Mouse (Mus musculus): ENCODE results near the gene Chtf18. TPM values are rescaled to one million over a fixed set of nuclear protein-coding genes. Genes with fewer than 3 reads are reported as not detected.

Gene Chtf18
- 11.9 and 14.4 TPM in 2 replicates for polyA plus RNA-seq (2014; fragmentation: Nextera tagmentation; extraction: Ambion mirVana)

DNA sequence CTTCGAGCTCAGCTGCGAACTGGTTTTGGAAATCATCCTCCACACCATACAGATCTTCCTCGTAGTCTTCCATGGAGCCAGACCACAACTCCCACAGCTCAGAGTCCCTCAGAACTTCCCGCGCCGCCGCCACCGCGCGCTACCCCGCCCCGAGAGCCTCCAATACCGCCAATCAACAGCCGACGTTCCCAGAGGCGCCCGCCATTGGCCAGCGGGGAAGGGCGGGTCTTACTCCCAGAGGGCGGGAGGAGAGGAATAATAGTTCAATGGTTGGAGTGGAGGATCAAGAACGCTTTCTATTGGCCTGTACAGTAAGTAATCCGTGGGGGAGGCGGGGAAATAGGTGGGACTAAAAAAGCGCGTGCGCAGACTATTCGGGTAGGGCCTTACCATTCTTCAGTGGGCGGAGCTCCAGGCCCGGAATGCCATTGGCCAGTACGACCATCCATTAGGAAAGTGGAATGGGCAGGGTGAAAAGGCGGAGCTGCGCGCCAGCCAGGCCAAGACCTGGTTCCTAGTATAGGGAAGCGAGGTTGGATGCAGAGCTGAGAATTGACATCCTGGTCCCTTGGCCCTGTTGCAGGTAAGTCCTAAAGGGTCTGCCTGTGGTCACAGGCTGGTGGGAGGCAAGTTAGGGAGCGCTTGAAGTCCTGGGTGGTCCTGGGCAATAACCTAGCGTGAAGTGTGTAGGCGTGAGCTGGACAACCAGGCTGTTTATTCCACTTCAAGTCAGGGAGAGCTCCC lies at the start of gene Chtf18, which contains the start of gene Rpusd1:
TSS of gene Chtf18 (minus strand) at position 155 of the 744 bp plus-strand sequence.
TSS of gene Rpusd1 (plus strand) at position 406 of the 744 bp plus-strand sequence.
- H3K4me1 ChIP-seq (replicated peaks; ENCODE audit: control insufficient read depth, insufficient read depth, low read length): peaks cover 15% of the 10 kb centered on the region
- peak within 1 kb of the TSS; percentile 62 for H3K4me3 ChIP-seq (ENCODE audit: low read depth, low read length)
- DNase-seq (ENCODE audit: low spot score) (peak; percentile 100), ATAC-seq (ENCODE audit: low FRiP score) (peak; percentile 98)
- H3K9ac ChIP-seq (ENCODE audit: low read depth, low read length): peak within 1 kb of the TSS; percentile 74
- H3K4me2 ChIP-seq (replicated peaks; ENCODE audit: low read depth, low read length): peak within 1 kb of the TSS; percentile 86
- H3K27me3 ChIP-seq (ENCODE audit: control insufficient read depth, insufficient read depth, low read length): no peaks in the 10 kb centered on the region
- peak within 1 kb of the TSS; percentile 6; the same call in 1 of the 2 replicates for H3K27ac ChIP-seq (ENCODE audit: low read depth, low read length)
- H3K9me3 ChIP-seq (ENCODE audit: control insufficient read depth, low read length): no peaks in the 10 kb centered on the region
- H3K36me3 ChIP-seq (ENCODE audit: control insufficient read depth, insufficient read depth, low read length): no peaks in the 10 kb centered on the region
- WGBS: 1% methylated on average over 37 of the region's 37 CpGs

DNA sequence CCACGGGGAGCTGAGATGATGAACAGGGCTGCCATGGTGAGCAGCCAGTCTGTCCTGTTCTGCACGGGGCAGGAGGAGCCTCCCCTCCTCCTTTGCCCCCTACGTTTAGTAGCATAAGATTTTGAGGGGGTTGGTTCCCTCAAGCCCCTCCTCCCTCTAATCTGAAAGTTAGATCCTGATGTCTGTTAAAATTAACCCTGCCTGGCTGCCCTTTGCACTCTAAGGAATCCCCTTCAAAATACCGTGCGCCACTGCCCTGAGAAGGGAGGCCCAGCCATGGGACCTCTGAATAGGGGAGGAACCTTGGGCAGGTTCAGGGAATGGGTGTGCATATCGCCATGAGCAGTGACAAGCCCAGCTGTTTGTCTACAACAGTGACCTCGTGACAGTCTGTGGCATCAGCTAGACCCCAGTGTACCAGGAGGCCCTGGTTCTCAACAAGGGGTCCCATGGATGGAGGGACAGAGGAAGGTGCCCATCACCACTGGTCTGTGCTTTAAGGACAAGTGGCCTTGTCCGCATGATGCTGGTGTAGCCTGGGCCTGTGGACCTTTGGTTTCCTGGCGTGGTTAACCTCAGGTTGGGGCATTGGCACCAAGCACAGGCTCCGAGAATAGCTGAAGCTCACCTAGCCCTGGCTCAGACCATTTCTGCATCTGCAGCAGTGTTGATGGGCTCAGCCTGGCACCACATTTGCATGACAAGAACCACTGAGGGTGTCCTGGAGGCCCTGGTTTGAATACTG lies 48.3 kb upstream of the Chtf18 start:
- DNase-seq (ENCODE audit: low spot score) (no peak), ATAC-seq (ENCODE audit: low FRiP score) (no peak)
- Histone ChIP-seq H3K9me3 (ENCODE audit: control insufficient read depth, low read length) (no peaks in the 10 kb centered on the region), H3K36me3 (ENCODE audit: control insufficient read depth, insufficient read depth, low read length) (no peaks in the 10 kb centered on the region), H3K4me1 (replicated peaks; ENCODE audit: control insufficient read depth, insufficient read depth, low read length) (peaks cover 4% of the 10 kb centered on the region), H3K9ac (ENCODE audit: low read depth, low read length) (no peak overlapping the region), H3K27ac (ENCODE audit: low read depth, low read length) (no peak overlapping the region), H3K27me3 (ENCODE audit: control insufficient read depth, insufficient read depth, low read length) (no peaks in the 10 kb centered on the region), H3K4me3 (ENCODE audit: low read depth, low read length) (no peak overlapping the region), H3K4me2 (replicated peaks; ENCODE audit: low read depth, low read length) (no peak overlapping the region)
- 80% methylated on average over 10 of the region's 10 CpGs for WGBS

- H3K4me3 ChIP-seq (ENCODE audit: low read depth, low read length): peak within 1 kb of the TSS; percentile 72
- H3K27me3 ChIP-seq (ENCODE audit: control insufficient read depth, insufficient read depth, low read length): no peaks in the 10 kb centered on the region
- no peak within 1 kb of the TSS for H3K27ac ChIP-seq (ENCODE audit: low read depth, low read length)
- no peaks in the 10 kb centered on the region for H3K9me3 ChIP-seq (ENCODE audit: control insufficient read depth, low read length)
- ATAC-seq (ENCODE audit: low FRiP score): peak; percentile 85
- DNase-seq (ENCODE audit: low spot score): peak; percentile 99
- peak within 1 kb of the TSS; percentile 85 for H3K4me2 ChIP-seq (replicated peaks; ENCODE audit: low read depth, low read length)
- no peaks in the 10 kb centered on the region for H3K36me3 ChIP-seq (ENCODE audit: control insufficient read depth, insufficient read depth, low read length)
- peak within 1 kb of the TSS; percentile 75 for H3K9ac ChIP-seq (ENCODE audit: low read depth, low read length)
- under 1% methylated on average over 37 of the region's 37 CpGs for WGBS
- peaks cover 4% of the 10 kb centered on the region for H3K4me1 ChIP-seq (replicated peaks; ENCODE audit: control insufficient read depth, insufficient read depth, low read length)
Observed at GRCm38 (mm10) chr17:25773549-25774120, 46.4 kb upstream of the Chtf18 start, which contains the start of gene Narfl. Gene Narfl, plus strand, starts transcription at chr17:25773776.

- Histone ChIP-seq H3K4me1 (replicated peaks; ENCODE audit: control insufficient read depth, insufficient read depth, low read length) (peaks cover 4% of the 10 kb centered on the region), H3K36me3 (ENCODE audit: control insufficient read depth, insufficient read depth, low read length) (no peaks in the 10 kb centered on the region), H3K27ac (ENCODE audit: low read depth, low read length) (no peak overlapping the region), H3K9ac (ENCODE audit: low read depth, low read length) (no peak overlapping the region), H3K4me3 (ENCODE audit: low read depth, low read length) (no peak overlapping the region), H3K4me2 (replicated peaks; ENCODE audit: low read depth, low read length) (no peak overlapping the region), H3K9me3 (ENCODE audit: control insufficient read depth, low read length) (no peaks in the 10 kb centered on the region), H3K27me3 (ENCODE audit: control insufficient read depth, insufficient read depth, low read length) (0 out of 2 replicates have a peak, but pooled peaks cover 2% of the 10 kb centered on the region)
- 56% methylated on average over 9 of the region's 9 CpGs for WGBS
- no peak for ATAC-seq (ENCODE audit: low FRiP score)
- no peak for DNase-seq (ENCODE audit: low spot score)
Observed at GRCm38 (mm10) chr17:25769331-25769730, 42.1 kb upstream of the Chtf18 start.

GRCm38 (mm10) chr17:25765886-25766285 lies 38.7 kb upstream of the Chtf18 start:
- Histone ChIP-seq H3K9ac (ENCODE audit: low read depth, low read length) (no peak overlapping the region), H3K36me3 (ENCODE audit: control insufficient read depth, insufficient read depth, low read length) (no peaks in the 10 kb centered on the region), H3K4me3 (ENCODE audit: low read depth, low read length) (no peak overlapping the region), H3K4me1 (replicated peaks; ENCODE audit: control insufficient read depth, insufficient read depth, low read length) (no peaks in the 10 kb centered on the region), H3K27ac (ENCODE audit: low read depth, low read length) (no peak overlapping the region), H3K4me2 (replicated peaks; ENCODE audit: low read depth, low read length) (no peak overlapping the region), H3K9me3 (ENCODE audit: control insufficient read depth, low read length) (no peaks in the 10 kb centered on the region), H3K27me3 (ENCODE audit: control insufficient read depth, insufficient read depth, low read length) (0 out of 2 replicates have a peak, but pooled peaks cover 2% of the 10 kb centered on the region)
- 50% methylated on average over 5 of the region's 5 CpGs for WGBS
- ATAC-seq (ENCODE audit: low FRiP score) (peak; percentile 53; the same call in 1 of the 2 replicates), DNase-seq (ENCODE audit: low spot score) (peak; percentile 68)

- Histone ChIP-seq H3K4me3 (ENCODE audit: low read depth, low read length) (no peak overlapping the region), H3K9ac (ENCODE audit: low read depth, low read length) (no peak overlapping the region), H3K27ac (ENCODE audit: low read depth, low read length) (no peak overlapping the region), H3K4me1 (replicated peaks; ENCODE audit: control insufficient read depth, insufficient read depth, low read length) (no peaks in the 10 kb centered on the region), H3K27me3 (ENCODE audit: control insufficient read depth, insufficient read depth, low read length) (no peaks in the 10 kb centered on the region), H3K9me3 (ENCODE audit: control insufficient read depth, low read length) (no peaks in the 10 kb centered on the region), H3K36me3 (ENCODE audit: control insufficient read depth, insufficient read depth, low read length) (no peaks in the 10 kb centered on the region), H3K4me2 (replicated peaks; ENCODE audit: low read depth, low read length) (no peak overlapping the region)
- 32% methylated on average over 3 of the region's 3 CpGs for WGBS
- DNase-seq (ENCODE audit: low spot score) (no peak), ATAC-seq (ENCODE audit: low FRiP score) (no peak)
Observed at GRCm38 (mm10) chr17:25762591-25762990, 35.4 kb upstream of the Chtf18 start.

DNA sequence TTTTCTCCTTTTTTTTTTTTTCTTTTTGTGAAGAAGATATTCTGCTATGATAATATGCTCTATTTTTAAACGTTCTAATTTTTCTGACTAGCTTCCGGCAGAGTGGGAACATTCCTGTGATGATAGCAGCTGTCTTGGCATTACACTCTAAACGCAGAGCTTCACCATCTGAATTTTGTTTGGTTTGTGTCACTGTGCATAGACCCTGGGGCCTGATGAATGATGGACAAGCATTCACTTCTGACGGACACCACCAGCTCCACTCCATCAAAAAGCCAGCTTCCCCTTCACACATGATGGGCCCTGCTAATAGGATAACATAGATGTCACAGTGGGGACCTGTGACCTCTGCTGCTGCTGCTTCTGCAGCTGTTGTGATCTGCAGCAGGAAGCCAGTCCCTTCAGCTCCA lies 34.3 kb upstream of the Chtf18 start:
- WGBS: 34% methylated on average over 4 of the region's 4 CpGs
- Histone ChIP-seq H3K4me3 (ENCODE audit: low read depth, low read length) (no peak overlapping the region), H3K9ac (ENCODE audit: low read depth, low read length) (no peak overlapping the region), H3K9me3 (ENCODE audit: control insufficient read depth, low read length) (no peaks in the 10 kb centered on the region), H3K4me1 (replicated peaks; ENCODE audit: control insufficient read depth, insufficient read depth, low read length) (no peaks in the 10 kb centered on the region), H3K27me3 (ENCODE audit: control insufficient read depth, insufficient read depth, low read length) (no peaks in the 10 kb centered on the region), H3K4me2 (replicated peaks; ENCODE audit: low read depth, low read length) (no peak overlapping the region), H3K27ac (ENCODE audit: low read depth, low read length) (no peak overlapping the region), H3K36me3 (ENCODE audit: control insufficient read depth, insufficient read depth, low read length) (no peaks in the 10 kb centered on the region)
- ATAC-seq (ENCODE audit: low FRiP score) (no peak), DNase-seq (ENCODE audit: low spot score) (peak; percentile 32)

DNA sequence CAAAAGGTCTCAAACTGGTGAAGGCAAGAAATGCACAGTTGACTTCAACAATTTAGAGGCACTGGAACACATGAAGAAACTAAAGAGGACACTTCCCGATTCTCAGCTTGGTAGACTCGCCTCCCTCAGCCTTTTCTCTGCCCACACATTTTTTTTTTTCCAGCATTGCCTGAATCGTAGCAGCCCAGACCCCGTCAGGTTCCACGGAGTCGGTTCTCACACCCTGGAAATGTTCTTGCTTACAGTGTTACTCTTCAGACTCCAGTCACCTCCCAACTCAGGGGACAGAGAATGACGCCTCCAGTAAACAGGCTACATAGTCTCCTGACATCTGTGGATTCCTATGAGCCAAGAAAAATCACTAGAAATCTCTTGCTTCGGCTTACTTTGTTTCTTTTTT lies 32.9 kb upstream of the Chtf18 start:
- H3K9me3 ChIP-seq (ENCODE audit: control insufficient read depth, low read length): no peaks in the 10 kb centered on the region
- WGBS: 73% methylated on average over 8 of the region's 8 CpGs
- no peaks in the 10 kb centered on the region for H3K4me1 ChIP-seq (replicated peaks; ENCODE audit: control insufficient read depth, insufficient read depth, low read length)
- H3K36me3 ChIP-seq (ENCODE audit: control insufficient read depth, insufficient read depth, low read length): no peaks in the 10 kb centered on the region
- no peak overlapping the region for H3K27ac ChIP-seq (ENCODE audit: low read depth, low read length)
- no peaks in the 10 kb centered on the region for H3K27me3 ChIP-seq (ENCODE audit: control insufficient read depth, insufficient read depth, low read length)
- no peak overlapping the region for H3K4me2 ChIP-seq (replicated peaks; ENCODE audit: low read depth, low read length)
- H3K4me3 ChIP-seq (ENCODE audit: low read depth, low read length): no peak overlapping the region
- ATAC-seq (ENCODE audit: low FRiP score) (no peak), DNase-seq (ENCODE audit: low spot score) (no peak)
- H3K9ac ChIP-seq (ENCODE audit: low read depth, low read length): no peak overlapping the region
